Mouse (Mus musculus): ENCODE measurements around the gene Rtl8c. TPM values are rescaled to one million over a fixed set of nuclear protein-coding genes. Genes with fewer than 3 reads are reported as not detected.

Rtl8c gene
- total RNA-seq (2023): 3.7 to 6.0 TPM (median 5.2 TPM) in 3 of 4 replicates, not detected in the other

GRCm38 (mm10) chrX:53607242-53608121, at the start of gene Rtl8c:
Gene Rtl8c (plus strand): TSS chrX:53608032.

DNA sequence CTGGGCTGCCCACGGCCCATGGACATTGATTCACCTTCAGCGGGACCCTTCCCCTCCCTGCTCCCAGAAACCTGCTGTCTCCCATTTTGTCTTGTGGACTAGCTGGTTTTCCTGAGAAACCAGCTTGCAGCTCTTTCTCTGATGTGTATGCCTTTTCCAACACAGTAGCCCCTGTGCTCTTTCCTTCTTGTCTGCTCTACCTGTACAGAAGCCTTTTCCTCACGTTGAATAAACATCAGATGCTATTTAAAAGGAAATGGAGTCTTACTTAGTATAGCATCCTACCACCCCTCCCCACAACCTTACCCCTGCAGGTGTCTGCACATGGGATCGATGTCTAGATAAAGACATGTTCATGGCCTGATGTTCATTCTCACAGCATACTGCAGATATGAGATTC, 1.0 kb downstream of the Rtl8c start, which contains the start of gene Gm14597:
TSS of gene Gm14597 (minus strand) at position 101 of the 400 bp plus-strand sequence.

DNA sequence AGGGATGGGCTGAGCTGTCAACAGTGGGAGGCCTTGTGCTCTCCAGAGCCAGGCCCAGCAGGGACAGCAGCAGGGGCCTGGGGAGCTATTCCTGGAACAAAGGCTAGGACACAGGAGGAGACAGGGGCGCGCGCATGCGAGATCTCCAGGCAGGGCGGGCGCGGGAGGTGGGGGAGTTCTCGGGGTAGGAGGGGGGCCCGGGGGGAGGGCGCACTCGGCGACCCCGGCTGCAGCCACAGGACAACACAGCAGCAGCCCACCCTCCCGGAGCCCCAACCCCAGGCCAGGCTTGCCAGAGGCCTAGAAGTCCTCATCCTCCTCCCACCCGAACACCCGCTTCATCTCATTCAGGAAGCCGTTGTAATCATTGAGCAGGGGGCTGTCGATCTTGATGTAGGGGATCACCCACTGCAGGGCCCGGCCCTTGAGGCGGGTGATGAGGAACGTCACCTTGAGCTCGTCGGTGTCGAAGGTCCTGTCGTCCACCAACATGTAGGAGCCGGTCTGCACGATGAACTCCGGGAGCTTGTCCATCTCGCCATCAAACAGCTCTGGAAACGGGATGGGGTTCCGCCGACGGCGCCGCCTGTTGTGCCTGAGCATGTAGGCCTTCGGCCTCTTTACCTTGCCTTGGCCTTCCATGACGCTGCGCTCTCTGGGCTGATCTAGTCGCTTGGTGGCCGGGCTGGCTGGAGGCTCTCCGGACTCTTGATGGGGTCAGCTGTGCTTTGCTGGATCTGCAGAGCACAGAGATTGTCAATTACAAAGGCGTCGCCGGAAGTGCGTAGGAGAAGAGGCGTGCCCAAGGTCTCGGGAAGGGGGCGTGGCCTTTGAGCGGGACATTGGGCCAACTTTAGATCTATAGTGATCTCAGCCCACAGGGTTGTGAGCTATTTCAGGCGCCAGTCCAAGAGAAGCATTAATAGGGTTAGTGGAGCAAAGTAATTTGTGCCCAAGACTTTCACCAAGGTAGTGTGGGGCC, 35.4 kb downstream of the Rtl8c start, which contains the start of gene Rtl8a:
TSS of gene Rtl8a (minus strand) at position 703 of the 982 bp plus-strand sequence.

Other genes with a start within 250 kb of the Rtl8c start
- gene Mospd1, start 237.5 kb upstream of the Rtl8c start, total RNA-seq (2023): 9.0 to 10.0 TPM (median 9.8 TPM) in 4 replicates
- gene Etd, start 173.1 kb upstream of the Rtl8c start, total RNA-seq (2023): not detected in 4 replicates
- gene Gm14597, start 947 bp downstream of the Rtl8c start, total RNA-seq (2023): not detected in 4 replicates
- gene Rtl8a, start 35.6 kb downstream of the Rtl8c start, total RNA-seq (2023): 8.8 to 11.0 TPM (median 9.3 TPM) in 4 replicates
- gene Rtl8b, start 62.4 kb downstream of the Rtl8c start, total RNA-seq (2023): 6.5 to 12.6 TPM (median 9.5 TPM) in 4 replicates
- gene 4930502E18Rik, start 116.8 kb downstream of the Rtl8c start, total RNA-seq (2023): not detected in 4 replicates
- gene 1700013H16Rik, start 149.8 kb downstream of the Rtl8c start, total RNA-seq (2023): not detected in 4 replicates
- gene Zfp36l3, start 168.4 kb downstream of the Rtl8c start, total RNA-seq (2023): not detected in 4 replicates
- gene Xlr, start 189.7 kb downstream of the Rtl8c start, total RNA-seq (2023): 1.2 to 3.1 TPM (median 2.4 TPM) in 3 of 4 replicates, not detected in the other